Mouse (Mus musculus) hindbrain, embryonic 11.5 days (tissue): ENCODE data around the gene Gnai2. TPM values are rescaled to one million over a fixed set of nuclear protein-coding genes. Genes with fewer than 3 reads are reported as not detected.

Experiments
- ATAC-seq: fragments of 200-750 bp; cut with Nextera tagmentation; 2 replicates; pipeline ENCODE4 v1.8.0; 2017; ENCODE audit warnings: mild to moderate bottlenecking, moderate TSS enrichment, moderate library complexity; ENCODE audit not compliant: low FRiP score
- DNase-seq: peaks from one replicate; pipeline ENCODE4 v3.0.0-alpha.2; 2015; ENCODE audit warnings: low spot score
- H3K27ac ChIP-seq: fragments of 300-500 bp; sonication (generic); 2 replicates; pipeline ENCODE4 v1.5.1; 2014; ENCODE audit warnings: mild to moderate bottlenecking, low read depth, low read length
- H3K27me3 ChIP-seq: fragments of 300-500 bp; sonication (generic); 2 replicates; pipeline ENCODE4 v1.6.1; 2014; ENCODE audit warnings: mild to moderate bottlenecking, low read length, moderate library complexity, mixed read lengths; ENCODE audit not compliant: control insufficient read depth, insufficient read depth
- H3K36me3 ChIP-seq: fragments of 300-500 bp; sonication (generic); 2 replicates; pipeline ENCODE4 v1.6.1; 2014; ENCODE audit warnings: mild to moderate bottlenecking, low read length, moderate library complexity, mixed read lengths; ENCODE audit not compliant: control insufficient read depth, insufficient read depth
- H3K4me1 ChIP-seq: fragments of 300-500 bp; sonication (generic); replicated peaks from 2 replicates; pipeline ENCODE4 v1.6.1; 2014; ENCODE audit warnings: low read length, mixed read lengths; ENCODE audit not compliant: control insufficient read depth, insufficient read depth
- H3K4me2 ChIP-seq: fragments of 300-500 bp; sonication (generic); replicated peaks from 2 replicates; pipeline ENCODE4 v1.6.1; 2014; ENCODE audit warnings: mild to moderate bottlenecking, low read depth, low read length
- H3K4me3 ChIP-seq: fragments of 300-500 bp; sonication (generic); 2 replicates; pipeline ENCODE4 v1.5.1; 2014; ENCODE audit warnings: low read depth, low read length
- H3K9ac ChIP-seq: fragments of 300-500 bp; sonication (generic); 2 replicates; pipeline ENCODE4 v1.6.1; 2014; ENCODE audit warnings: low read depth, low read length
- H3K9me3 ChIP-seq: fragments of 300-500 bp; sonication (generic); 2 replicates; pipeline ENCODE4 v1.6.1; 2016; ENCODE audit warnings: low read length; ENCODE audit not compliant: control insufficient read depth
- WGBS: fragments of 180-500 bp; shearing (Covaris S2); extraction: QIAGEN DNeasy Blood & Tissue Kit; methylation state at CpG from one replicate; pipeline ENCODE4 v1.1.7; 2014; 5-methylcytosine and 5-hydroxymethylcytosine counted together
- polyA plus RNA-seq: library from polyadenylated mRNA; unstranded; fragments of >200 nt; fragmentation: Nextera tagmentation; extraction: Ambion mirVana; gene quantifications from 2 replicates; pipeline ENCODE4 v1.2.1, GENCODE M21; 2014

Gene Gnai2
- polyA plus RNA-seq, 1 experiment from 2014 or later: 529 TPM

DNA sequence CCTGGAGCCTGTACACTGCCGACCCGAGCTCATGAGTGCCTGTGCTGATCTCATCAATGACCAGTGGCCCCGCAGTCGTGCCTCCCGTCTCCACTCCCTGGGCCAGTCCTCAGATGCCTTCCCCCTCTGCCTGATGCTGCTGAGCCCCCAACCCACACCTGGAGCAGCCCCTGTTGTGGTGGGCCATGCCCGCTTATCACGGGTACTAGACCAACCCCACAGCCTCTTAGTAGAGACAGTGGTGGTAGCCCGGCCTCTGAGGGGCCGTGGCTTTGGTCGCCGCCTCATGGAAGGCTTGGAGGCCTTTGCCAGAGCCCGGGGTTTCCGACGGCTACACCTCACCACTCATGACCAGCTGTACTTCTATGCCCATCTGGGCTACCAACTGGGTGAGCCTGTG, 52.0 kb downstream of the Gnai2 start:
- H3K27ac ChIP-seq: no peak overlapping the region
- no peak overlapping the region for H3K4me3 ChIP-seq
- H3K4me2 ChIP-seq: no peak overlapping the region
- no peaks in the 10 kb centered on the region for H3K36me3 ChIP-seq
- peaks cover 6% of the 10 kb centered on the region; the same call in 1 of the 2 replicates for H3K4me1 ChIP-seq
- no peaks in the 10 kb centered on the region for H3K9me3 ChIP-seq
- DNase-seq (no peak), ATAC-seq (no peak)
- H3K9ac ChIP-seq: no peak overlapping the region
- 91% methylated on average over 14 of the region's 14 CpGs for WGBS
- no peaks in the 10 kb centered on the region for H3K27me3 ChIP-seq

DNA sequence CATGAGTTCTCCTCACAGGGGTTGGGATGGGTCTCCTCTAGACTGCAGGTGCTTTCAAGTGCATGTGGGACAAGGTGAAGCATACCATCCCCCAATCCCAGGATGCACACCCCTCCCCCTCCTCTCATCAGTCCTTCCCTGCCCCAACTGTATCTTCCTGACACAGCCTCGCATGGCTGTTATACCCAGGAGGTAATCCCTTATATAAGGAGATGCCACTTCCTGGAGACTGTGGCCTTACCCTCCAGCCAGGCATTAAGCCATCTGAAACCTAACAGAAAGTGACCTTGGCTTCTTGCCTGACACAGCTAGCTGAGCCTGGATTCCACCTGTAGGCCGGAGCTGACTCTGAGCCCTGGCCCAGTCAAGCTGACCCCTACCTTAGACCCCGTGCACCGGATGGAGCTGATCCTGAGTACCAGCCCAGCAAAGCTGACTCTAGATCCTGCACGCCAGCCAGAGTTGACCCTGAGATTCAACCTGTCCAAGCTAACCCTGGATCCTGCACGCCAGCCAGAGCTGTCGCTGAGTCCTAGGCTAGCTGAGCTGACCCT, 52.6 kb downstream of the Gnai2 start:
- Histone ChIP-seq H3K9me3 (no peaks in the 10 kb centered on the region), H3K27me3 (no peaks in the 10 kb centered on the region), H3K4me1 (peaks cover 7% of the 10 kb centered on the region), H3K4me3 (no peak overlapping the region), H3K27ac (no peak overlapping the region), H3K36me3 (no peaks in the 10 kb centered on the region), H3K4me2 (no peak overlapping the region; the same call in 1 of the 2 replicates), H3K9ac (no peak overlapping the region)
- no peak for ATAC-seq
- DNase-seq: no peak
- WGBS: 92% methylated on average over 7 of the region's 7 CpGs

DNA sequence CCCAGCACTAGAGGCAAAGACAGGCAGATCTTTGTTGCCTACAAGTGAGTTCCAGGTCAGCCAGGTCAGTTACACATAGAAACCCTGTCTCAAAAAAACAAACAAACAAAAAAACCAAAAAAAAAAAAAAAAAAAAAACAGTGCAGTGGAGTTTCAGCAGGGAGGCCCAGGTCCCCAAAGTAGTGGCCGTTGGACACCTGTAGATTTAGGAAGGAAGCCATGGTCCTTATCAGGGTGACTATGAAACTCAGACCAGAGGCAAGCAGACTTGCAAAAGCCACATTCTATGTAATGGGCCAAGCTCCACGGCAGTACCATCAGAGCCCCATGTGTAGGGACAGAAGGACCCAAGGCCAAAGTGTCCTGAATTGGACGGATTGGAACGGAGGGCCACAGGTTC, 53.6 kb downstream of the Gnai2 start:
- DNase-seq (no peak), ATAC-seq (no peak)
- peak overlapping the region; percentile 71 for H3K4me2 ChIP-seq
- H3K27me3 ChIP-seq: no peaks in the 10 kb centered on the region
- H3K4me1 ChIP-seq: peaks cover 7% of the 10 kb centered on the region
- no peaks in the 10 kb centered on the region for H3K9me3 ChIP-seq
- 76% methylated on average over 4 of the region's 4 CpGs for WGBS
- no peaks in the 10 kb centered on the region for H3K36me3 ChIP-seq
- no peak overlapping the region for H3K27ac ChIP-seq
- H3K4me3 ChIP-seq: peak overlapping the region; percentile 58
- no peak overlapping the region for H3K9ac ChIP-seq

DNA sequence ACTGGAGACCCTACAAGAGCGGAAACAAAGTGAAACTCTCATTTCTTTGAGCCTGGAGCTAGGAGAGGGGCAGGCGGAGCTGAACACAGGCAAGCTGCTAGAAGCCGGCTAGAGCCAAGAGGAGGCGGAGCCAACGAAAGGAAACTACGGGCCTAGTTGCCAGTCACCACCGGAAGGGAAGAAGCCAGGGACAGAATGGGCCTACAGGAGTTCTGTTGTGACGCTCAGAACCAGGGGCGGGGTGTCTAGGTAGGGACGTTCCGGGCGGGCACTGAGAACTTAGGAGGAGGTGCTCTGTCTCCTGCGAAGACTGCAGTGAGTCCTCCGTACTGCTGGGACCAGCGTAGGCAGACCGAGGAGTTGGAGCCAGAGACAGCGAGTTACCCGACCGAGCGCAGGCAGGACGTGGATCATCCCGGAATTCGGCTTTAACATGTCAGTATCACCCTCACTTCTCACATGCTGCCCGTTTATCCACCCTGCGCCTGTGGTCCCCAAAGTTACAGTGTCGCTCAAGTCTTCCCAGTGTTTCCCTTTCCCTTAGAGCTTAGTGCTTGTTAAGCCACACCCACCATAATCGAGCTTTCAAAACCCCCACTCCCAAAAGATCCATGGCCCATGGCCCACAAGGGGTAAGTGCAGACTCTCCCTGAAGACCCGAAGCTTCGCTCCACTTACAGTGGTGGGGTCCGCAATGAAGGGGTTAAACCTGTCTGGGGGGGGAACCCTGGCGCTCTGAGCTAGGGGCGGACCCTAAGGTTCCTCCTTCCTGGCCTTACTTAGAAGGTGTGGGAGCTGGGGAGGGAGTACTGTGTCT, 54.5 kb downstream of the Gnai2 start, which contains the start of gene Hyal3:
Gene Hyal3, plus strand, starts transcription at position 318 of the 817 bp plus-strand sequence.
- 1% methylated on average over 32 of the region's 32 CpGs for WGBS
- Histone ChIP-seq H3K36me3 (no peaks in the 10 kb centered on the region), H3K9ac (peak within 1 kb of the TSS; percentile 84), H3K4me3 (peak within 1 kb of the TSS; percentile 58), H3K4me2 (peak within 1 kb of the TSS; percentile 71), H3K27ac (peak within 1 kb of the TSS; percentile 47), H3K9me3 (no peaks in the 10 kb centered on the region), H3K27me3 (no peaks in the 10 kb centered on the region), H3K4me1 (peaks cover 7% of the 10 kb centered on the region)
- DNase-seq: peak; percentile 81
- ATAC-seq: peak; percentile 66

DNA sequence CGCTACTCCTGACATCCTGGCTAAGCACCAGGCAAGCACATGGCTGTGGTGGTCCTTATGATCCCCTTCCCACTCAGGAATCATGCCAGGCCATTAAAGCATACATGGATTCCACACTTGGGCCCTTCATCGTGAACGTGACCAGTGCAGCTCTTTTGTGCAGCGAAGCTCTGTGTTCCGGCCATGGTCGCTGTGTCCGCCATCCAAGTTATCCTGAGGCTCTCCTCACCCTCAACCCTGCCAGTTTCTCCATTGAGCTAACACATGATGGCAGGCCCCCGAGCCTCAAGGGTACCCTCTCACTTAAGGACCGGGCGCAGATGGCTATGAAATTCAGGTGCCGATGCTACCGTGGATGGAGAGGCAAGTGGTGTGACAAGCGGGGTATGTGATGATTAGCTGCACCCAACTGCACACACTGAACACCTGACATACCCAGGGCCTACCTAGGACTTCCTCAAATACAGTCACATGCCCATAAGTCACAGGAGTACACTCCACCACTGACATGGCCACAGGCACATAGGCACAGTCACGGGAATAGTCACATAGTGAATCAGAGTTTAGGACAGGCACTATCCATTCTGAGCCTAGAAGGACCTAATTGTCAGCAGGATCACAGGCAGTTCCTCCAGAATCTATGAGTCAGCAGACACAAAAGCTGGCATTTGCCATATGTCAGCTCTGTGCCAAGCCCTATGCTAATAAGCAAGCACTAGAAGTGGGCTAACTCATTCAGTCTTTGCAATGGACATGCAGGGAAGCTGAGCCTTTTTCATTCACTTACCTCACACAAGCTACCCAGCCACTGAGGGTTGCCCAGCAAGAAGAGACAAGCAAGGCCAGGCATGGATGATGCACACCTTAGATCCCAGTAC, 55.9 kb downstream of the Gnai2 start:
- H3K4me3 ChIP-seq: no peak overlapping the region
- H3K27ac ChIP-seq: no peak overlapping the region
- DNase-seq (no peak), ATAC-seq (no peak)
- H3K9ac ChIP-seq: no peak overlapping the region
- WGBS: 96% methylated on average over 14 of the region's 14 CpGs
- H3K27me3 ChIP-seq: no peaks in the 10 kb centered on the region
- H3K4me2 ChIP-seq: no peak overlapping the region
- no peaks in the 10 kb centered on the region for H3K9me3 ChIP-seq
- H3K4me1 ChIP-seq: peaks cover 7% of the 10 kb centered on the region
- H3K36me3 ChIP-seq: peaks cover 4% of the 10 kb centered on the region; the same call in 1 of the 2 replicates

DNA sequence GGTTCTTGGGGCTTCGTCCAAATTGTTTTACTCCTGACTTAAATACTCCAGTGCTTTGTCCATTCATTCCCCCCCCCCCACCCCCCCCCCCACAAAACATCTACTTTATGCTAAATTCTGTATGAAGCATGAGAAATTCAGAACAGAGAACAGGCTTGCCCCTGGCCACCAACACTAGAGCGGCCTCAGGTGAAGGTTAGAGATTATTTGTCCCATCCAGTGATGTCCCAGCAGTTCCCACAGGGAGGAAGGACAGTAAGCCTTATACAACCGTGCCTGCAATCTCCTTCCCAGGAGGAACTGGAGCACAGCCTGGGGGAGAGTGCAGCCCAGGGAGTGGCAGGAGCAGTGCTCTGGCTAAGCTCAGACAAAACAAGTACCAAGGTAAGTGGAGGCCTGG, 56.6 kb downstream of the Gnai2 start, which contains the start of gene Naa80:
Gene Naa80, plus strand, starts transcription at position 301 of the 400 bp plus-strand sequence.
- H3K36me3 ChIP-seq: peaks cover 7% of the 10 kb centered on the region; the same call in 1 of the 2 replicates
- no peak within 1 kb of the TSS for H3K9ac ChIP-seq
- DNase-seq (no peak), ATAC-seq (no peak)
- 86% methylated on average over 3 of the region's 3 CpGs for WGBS
- no peak within 1 kb of the TSS for H3K4me3 ChIP-seq
- no peak within 1 kb of the TSS; the same call in 1 of the 2 replicates for H3K4me2 ChIP-seq
- H3K27ac ChIP-seq: no peak within 1 kb of the TSS
- peaks cover 7% of the 10 kb centered on the region for H3K4me1 ChIP-seq
- no peaks in the 10 kb centered on the region for H3K9me3 ChIP-seq
- H3K27me3 ChIP-seq: no peaks in the 10 kb centered on the region

DNA sequence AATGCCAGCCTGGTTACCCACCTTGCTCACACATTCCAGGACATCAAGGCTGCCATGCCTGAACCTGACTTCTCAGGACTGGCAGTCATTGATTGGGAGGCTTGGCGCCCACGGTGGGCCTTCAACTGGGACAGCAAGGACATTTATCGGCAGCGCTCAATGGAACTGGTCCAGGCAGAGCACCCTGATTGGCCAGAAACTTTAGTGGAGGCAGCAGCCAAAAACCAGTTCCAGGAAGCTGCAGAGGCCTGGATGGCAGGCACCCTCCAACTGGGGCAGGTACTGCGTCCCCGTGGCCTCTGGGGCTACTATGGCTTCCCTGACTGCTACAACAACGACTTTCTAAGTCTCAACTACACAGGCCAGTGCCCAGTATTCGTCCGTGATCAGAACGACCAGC, 57.3 kb downstream of the Gnai2 start:
- Histone ChIP-seq H3K36me3 (peaks cover 11% of the 10 kb centered on the region; the same call in 1 of the 2 replicates), H3K27me3 (no peaks in the 10 kb centered on the region), H3K4me3 (no peak overlapping the region), H3K4me2 (no peak overlapping the region; the same call in 1 of the 2 replicates), H3K9me3 (no peaks in the 10 kb centered on the region), H3K27ac (no peak overlapping the region), H3K9ac (no peak overlapping the region), H3K4me1 (peaks cover 7% of the 10 kb centered on the region)
- DNase-seq: no peak
- 96% methylated on average over 10 of the region's 10 CpGs for WGBS
- no peak for ATAC-seq

DNA sequence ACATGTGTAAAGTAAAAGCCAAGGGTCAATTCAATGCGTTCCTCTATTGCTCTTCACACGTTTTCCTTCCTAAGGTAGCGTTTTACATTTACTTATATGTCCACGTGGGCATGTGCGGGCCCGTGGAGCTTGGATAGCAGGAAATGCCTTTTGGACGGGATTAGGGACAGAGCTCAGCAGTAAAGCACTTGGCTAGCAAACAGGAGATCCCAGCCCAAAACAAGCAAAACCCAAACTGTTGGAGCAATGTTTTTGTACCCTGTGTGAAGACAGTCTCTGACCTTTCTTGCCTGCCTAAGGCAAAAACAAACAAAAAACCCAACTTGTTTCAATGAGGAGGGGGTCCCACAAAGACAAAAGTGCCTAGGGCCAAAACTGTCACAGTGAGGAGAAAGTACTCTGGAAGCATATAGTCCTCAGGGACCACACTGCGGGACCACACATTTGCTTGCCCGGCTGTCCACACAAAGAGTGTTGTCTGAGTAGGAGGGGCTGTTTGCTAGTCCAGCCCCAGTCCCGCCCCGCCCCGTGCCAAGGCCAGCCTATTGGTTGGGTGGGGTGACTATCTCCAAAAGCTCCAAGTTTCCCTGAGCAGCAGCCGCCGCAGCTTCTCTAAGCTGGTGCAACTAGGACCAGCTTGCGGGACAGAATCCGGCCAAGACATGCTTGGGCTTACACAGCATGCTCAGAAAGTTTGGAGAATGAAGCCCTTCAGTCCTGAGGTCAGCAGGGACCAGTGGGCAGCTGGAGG, 58.6 kb downstream of the Gnai2 start, which contains the start of gene Hyal1:
Gene Hyal1, plus strand, starts transcription at position 571 of the 751 bp plus-strand sequence.
- peaks cover 21% of the 10 kb centered on the region for H3K36me3 ChIP-seq
- 0 out of 2 replicates have a peak within 1 kb of the TSS, but pooled peaks have one; percentile 10 for H3K27ac ChIP-seq
- H3K9me3 ChIP-seq: no peaks in the 10 kb centered on the region
- ATAC-seq: peak; percentile 68
- 28% methylated on average over 16 of the region's 16 CpGs for WGBS
- no peaks in the 10 kb centered on the region for H3K27me3 ChIP-seq
- peak within 1 kb of the TSS; percentile 57 for H3K9ac ChIP-seq
- peaks cover 5% of the 10 kb centered on the region for H3K4me1 ChIP-seq
- peak within 1 kb of the TSS; percentile 17 for H3K4me3 ChIP-seq
- H3K4me2 ChIP-seq: peak within 1 kb of the TSS; percentile 45
- peak; percentile 81 for DNase-seq
